29 mouse cellular contexts compared by ENCODE assay signal in the genomic region with DNA sequence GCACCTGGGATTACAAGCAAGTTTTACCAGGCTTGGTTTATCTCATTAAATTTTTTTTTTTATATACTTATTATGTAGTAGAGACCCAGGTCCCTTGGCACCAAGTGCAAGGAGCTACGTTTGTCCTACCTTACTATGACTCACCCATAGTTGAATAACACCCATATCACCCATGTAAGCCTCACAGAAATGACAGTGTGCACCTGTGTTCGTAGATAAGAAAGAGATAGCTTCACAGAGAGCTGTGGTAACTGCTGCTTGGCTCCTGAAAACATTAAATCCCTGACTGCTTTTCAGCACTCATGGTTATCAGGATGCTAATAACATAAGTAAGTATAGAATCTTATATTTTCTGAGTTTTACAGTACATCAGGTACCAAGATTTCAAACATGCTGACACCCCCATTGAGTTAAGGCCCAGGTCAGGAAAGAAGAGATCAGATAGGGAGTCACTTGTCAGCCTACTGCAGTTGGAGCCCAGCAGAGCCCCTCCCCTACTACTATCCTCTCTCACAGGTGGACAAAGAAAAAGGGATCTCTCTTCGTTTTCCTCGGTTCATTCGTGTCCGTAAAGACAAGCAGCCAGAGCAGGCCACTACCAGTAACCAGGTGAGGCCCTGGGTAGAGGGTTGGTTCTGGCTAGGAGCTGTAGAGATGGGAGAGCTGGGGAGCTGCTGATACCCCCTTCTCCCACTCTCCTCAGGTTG. TPM values are rescaled to one million over a fixed set of nuclear protein-coding genes. Genes with fewer than 3 reads are reported as not detected.
DNase-seq lines count a peak whose midpoint lies in the region; ATAC-seq and TF ChIP-seq lines count a peak whose summit lies in the region.
"Had no signal": no experiment of that assay in that cellular context is flagged by ENCODE, and none has a peak within 500 bp of the region (broad histone marks: within the 10 kb centered on the region; RNA-seq: fewer than 3 reads in every experiment).

No protein-coding gene starts in this region.

- H3K27me3 ChIP-seq in G1E (ENCODE audit: insufficient read depth, low read length): no peaks in the 10 kb centered on the region
- H3K27me3 ChIP-seq in liver, embryonic 16.5 days (ENCODE audit: control insufficient read depth, insufficient read depth, low read depth, low read length): no peaks in the 10 kb centered on the region
- H3K27me3 ChIP-seq: CH12.LX; embryonic facial prominence, embryonic 13.5 days; forebrain, embryonic 15.5 days; hindbrain, embryonic 12.5 days; midbrain, embryonic 13.5 days; Patski; stomach, embryonic 15.5 days had no signal

- TF ChIP-seq CTCF in G1E (IDR thresholded peaks at IDR 0.05; ENCODE audit: low read depth, low read length): no peak

- no peak overlapping the region for H3K9ac ChIP-seq in liver, embryonic 16.5 days (ENCODE audit: low read depth, low read length)
- H3K9ac ChIP-seq: embryonic facial prominence, embryonic 13.5 days; forebrain, embryonic 15.5 days; hindbrain, embryonic 12.5 days; midbrain, embryonic 13.5 days; stomach, embryonic 15.5 days had no signal

- peaks cover 45% of the 10 kb centered on the region for H3K4me1 ChIP-seq in G1E (ENCODE audit: insufficient read depth, low read depth, low read length)
- H3K4me1 ChIP-seq in liver, embryonic 16.5 days (ENCODE audit: control insufficient read depth, low read depth, low read length): peaks cover 4% of the 10 kb centered on the region
- H3K4me1 ChIP-seq: forebrain, embryonic 10.5 days; forebrain, embryonic 15.5 days; hindbrain, embryonic 12.5 days; midbrain, embryonic 13.5 days; stomach, embryonic 15.5 days had no signal

- WGBS in liver, embryonic 16.5 days (ENCODE audit: insufficient replicate concordance): 49% methylated on average over 6 of the region's 6 CpGs

- peak; percentile 52; the same call in 1 of the 2 replicates for ATAC-seq in G1E (ENCODE audit: extremely low read depth, insufficient number of reproducible peaks, low FRiP score, poor library complexity, severe bottlenecking)
- ATAC-seq in common myeloid progenitor, adult 5-6 weeks (replicated peaks; ENCODE audit: low read depth, poor library complexity, severe bottlenecking): peak; percentile 60; the same call in 1 of the 2 replicates
- peak; percentile 88 for ATAC-seq in liver, embryonic 16.5 days (ENCODE audit: low read depth)
- no peak for ATAC-seq in inflammation-experienced regulatory T-cells, adult 6 months
- ATAC-seq: forebrain, embryonic 15.5 days; hindbrain, postnatal 0 days; midbrain, embryonic 13.5 days; Patski had no signal

- peaks cover 86% of the 10 kb centered on the region for H3K36me3 ChIP-seq in G1E (replicated peaks)
- peaks cover 58% of the 10 kb centered on the region for H3K36me3 ChIP-seq in liver, embryonic 16.5 days (ENCODE audit: control insufficient read depth, insufficient read depth)

- H3K4me3 ChIP-seq in G1E (ENCODE audit: low read depth, low read length): no peak overlapping the region
- no peak overlapping the region for H3K4me3 ChIP-seq in liver, embryonic 16.5 days (ENCODE audit: low read depth, low read length)
- H3K4me3 ChIP-seq: embryonic facial prominence, embryonic 13.5 days; forebrain, embryonic 10.5 days; forebrain, embryonic 15.5 days; gastrocnemius, adult 2 months; hindbrain, embryonic 12.5 days; megakaryocyte, embryonic 14.5 days; midbrain, embryonic 13.5 days; stomach, embryonic 15.5 days had no signal

- no peaks in the 10 kb centered on the region for H3K9me3 ChIP-seq in G1E (replicated peaks)
- no peaks in the 10 kb centered on the region for H3K9me3 ChIP-seq in liver, embryonic 16.5 days (replicated peaks; ENCODE audit: control insufficient read depth, low read length)
- H3K9me3 ChIP-seq: embryonic facial prominence, embryonic 13.5 days; forebrain, embryonic 10.5 days; forebrain, embryonic 15.5 days; hindbrain, embryonic 12.5 days; megakaryocyte, embryonic 14.5 days; midbrain, embryonic 13.5 days; stomach, embryonic 15.5 days had no signal

- intact Hi-C loops in heart, postnatal 10 days (cut with DNase I): no loop called here

- H3K27ac ChIP-seq in liver, embryonic 16.5 days (ENCODE audit: low read length): no peak overlapping the region
- H3K27ac ChIP-seq: embryonic facial prominence, embryonic 13.5 days; forebrain, embryonic 10.5 days; forebrain, embryonic 15.5 days; gastrocnemius, adult 2 months; hindbrain, embryonic 12.5 days; hindbrain, postnatal 0 days; midbrain, embryonic 13.5 days; stomach, embryonic 15.5 days had no signal

- H3K4me2 ChIP-seq in liver, embryonic 16.5 days (ENCODE audit: low read depth, low read length): no peak overlapping the region
- H3K4me2 ChIP-seq: embryonic facial prominence, embryonic 13.5 days; forebrain, embryonic 15.5 days; hindbrain, embryonic 12.5 days; midbrain, embryonic 13.5 days; stomach, embryonic 15.5 days had no signal

- DNase-seq in heart, adult 11 months: peak; percentile 39
- no peak for DNase-seq in heart, postnatal 10 days
- no peak for DNase-seq in G1E (ENCODE audit: low spot score)
- no peak for DNase-seq in right cerebral cortex, postnatal 4 days
- DNase-seq in frontal cortex, postnatal 14 days (ENCODE audit: low spot score in 2 of 2): no peak
- DNase-seq: adrenal gland, postnatal 10 days; cerebellum, adult 2 months; cerebellum, postnatal 25 days; gastrocnemius, adult 2 months; heart, postnatal 36 days; kidney, adult 11 months; kidney, postnatal 14 days; layer of hippocampus, adult 9-11 months; lung, postnatal 36 days; retina, postnatal 1 day; right cerebral cortex, postnatal 14 days had no signal

RNA-seq across cellular contexts. Expression of a gene that starts 13.8 kb away (rescaled TPM):
- under 1 TPM; 0.17 to 0.32 TPM for total RNA-seq in heart, postnatal 10 days (2021)
- total RNA-seq in G1E (2014; fragmentation: Nextera tagmentation) (0.23 and 1.0 TPM in 2 replicates), G1E (2017) (0.64 and 0.93 TPM in 2 replicates)
- polyA plus RNA-seq in G1E (2012): 0.03 TPM in 1 of 2 replicates, not detected in the other
- total RNA-seq in common myeloid progenitor, adult 5-6 weeks (2017): 4.0 and 4.7 TPM in 2 replicates
- 2.1 and 2.5 TPM in 2 replicates for polyA plus RNA-seq in liver, embryonic 16.5 days (2015; fragmentation: Nextera tagmentation; extraction: Ambion mirVana)
- polyA plus RNA-seq in inflammation-experienced regulatory T-cells, adult 6 months (2017; shearing (Covaris generic)): 1 to 10 TPM in 1 of 3 experiments, under 1 TPM in 2; 0.39 to 1.0 (median 0.41) TPM

RNA-seq across cellular contexts. Expression of a gene that starts 32.1 kb away (rescaled TPM):
- total RNA-seq in heart, postnatal 10 days (2021): 1 to 10 TPM; 6.6 to 7.4 TPM
- 9.8 and 15.7 TPM in 2 replicates for total RNA-seq in G1E (2014; fragmentation: Nextera tagmentation)
- total RNA-seq in G1E (2017): 8.7 and 9.7 TPM in 2 replicates
- polyA plus RNA-seq in G1E (2012): 1.8 and 2.4 TPM in 2 replicates
- total RNA-seq in common myeloid progenitor, adult 5-6 weeks (2017): 4.8 and 6.9 TPM in 2 replicates
- polyA plus RNA-seq in liver, embryonic 16.5 days (2015; fragmentation: Nextera tagmentation; extraction: Ambion mirVana): 2.2 and 3.3 TPM in 2 replicates
- 1 to 10 TPM; 1.7 to 2.5 (median 2.2) TPM for polyA plus RNA-seq in inflammation-experienced regulatory T-cells, adult 6 months (2017; shearing (Covaris generic))

RNA-seq across cellular contexts. Expression of a gene that starts 33.6 kb away (rescaled TPM):
- total RNA-seq in heart, postnatal 10 days (2021): 10 to 100 TPM; 14.4 to 16.0 TPM
- total RNA-seq in G1E (2014; fragmentation: Nextera tagmentation): 143 and 159 TPM in 2 replicates
- 49.3 and 66.8 TPM in 2 replicates for total RNA-seq in G1E (2017)
- 72.8 and 89.3 TPM in 2 replicates for polyA plus RNA-seq in G1E (2012)
- 94.5 and 102 TPM in 2 replicates for total RNA-seq in common myeloid progenitor, adult 5-6 weeks (2017)
- polyA plus RNA-seq in liver, embryonic 16.5 days (2015; fragmentation: Nextera tagmentation; extraction: Ambion mirVana): 80.3 and 87.9 TPM in 2 replicates
- polyA plus RNA-seq in inflammation-experienced regulatory T-cells, adult 6 months (2017; shearing (Covaris generic)): 10 to 100 TPM; 24.1 to 85.4 (median 33.4) TPM
